Mouse (Mus musculus): ENCODE results near the gene Hnrnph1.

Gene Hnrnph1

GRCm38 (mm10) chr11:50415563-50416241, 38.9 kb downstream of the Hnrnph1 start:
- no peak for DNase-seq

- DNase-seq, result no peak
Measured at GRCm38 (mm10) chr11:50417856-50418255, 41.1 kb downstream of the Hnrnph1 start.

GRCm38 (mm10) chr11:50421461-50421860, 44.7 kb downstream of the Hnrnph1 start:
- DNase-seq, result no peak

DNA sequence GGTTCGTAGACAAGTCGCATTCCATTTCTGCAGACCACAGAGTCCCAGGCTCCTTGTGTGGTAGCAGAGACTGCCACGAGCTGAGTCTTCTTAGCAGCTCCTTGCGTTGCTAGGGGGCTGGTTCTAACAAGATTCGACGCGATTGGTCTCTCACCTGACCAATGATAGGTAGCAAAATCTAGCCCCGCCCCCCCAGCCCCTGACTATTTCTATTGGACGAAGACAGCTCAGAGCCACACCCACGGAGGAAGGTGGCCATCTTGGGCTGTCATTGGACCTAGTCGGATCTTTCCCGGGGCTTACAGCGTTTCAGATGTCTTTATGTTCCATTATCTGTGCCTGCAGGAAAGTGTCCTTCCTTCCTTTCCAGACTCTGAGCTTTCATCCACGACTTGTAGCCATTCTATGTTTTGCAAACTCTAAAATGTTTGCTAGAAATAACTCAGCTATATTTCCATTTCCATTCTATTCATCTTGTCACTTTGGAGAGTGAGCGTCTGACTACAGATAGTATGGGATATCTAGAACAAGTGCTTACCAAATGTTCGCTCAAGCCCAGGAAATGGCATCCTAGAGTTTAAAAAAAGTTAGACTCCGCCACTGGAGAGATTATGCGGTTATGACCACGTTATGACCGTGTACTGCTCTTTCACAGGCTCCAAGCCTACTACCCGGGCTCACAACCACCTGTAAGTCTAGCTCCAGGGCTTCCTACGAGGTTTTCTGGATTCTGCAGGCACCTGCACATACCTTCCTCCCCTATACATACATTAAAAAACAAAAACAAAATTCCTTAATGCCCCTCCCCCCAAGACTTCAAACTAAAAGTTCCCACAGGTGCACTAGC, 45.4 kb downstream of the Hnrnph1 start:
- DNase-seq, result peak; percentile 78 to 79

DNA sequence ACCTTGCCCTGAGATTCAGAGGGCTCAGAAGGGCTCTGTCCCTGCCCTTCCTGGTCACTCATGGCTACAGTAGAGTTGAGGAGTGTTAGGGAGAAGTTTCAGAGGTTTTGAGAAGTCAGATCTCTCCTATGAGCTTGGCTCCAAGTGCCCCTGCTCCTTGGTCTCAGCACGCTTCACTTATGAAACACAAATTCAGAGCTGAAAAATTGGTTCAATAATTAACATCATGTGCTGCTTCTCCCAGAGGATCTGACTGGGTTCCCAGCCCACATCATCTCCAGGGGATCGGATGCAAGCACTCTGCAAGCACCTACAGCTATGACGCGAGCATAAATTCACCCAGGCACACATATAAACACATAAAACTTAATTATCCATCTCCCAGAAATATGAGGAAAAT, 49.3 kb downstream of the Hnrnph1 start:
- no peak for DNase-seq

DNA sequence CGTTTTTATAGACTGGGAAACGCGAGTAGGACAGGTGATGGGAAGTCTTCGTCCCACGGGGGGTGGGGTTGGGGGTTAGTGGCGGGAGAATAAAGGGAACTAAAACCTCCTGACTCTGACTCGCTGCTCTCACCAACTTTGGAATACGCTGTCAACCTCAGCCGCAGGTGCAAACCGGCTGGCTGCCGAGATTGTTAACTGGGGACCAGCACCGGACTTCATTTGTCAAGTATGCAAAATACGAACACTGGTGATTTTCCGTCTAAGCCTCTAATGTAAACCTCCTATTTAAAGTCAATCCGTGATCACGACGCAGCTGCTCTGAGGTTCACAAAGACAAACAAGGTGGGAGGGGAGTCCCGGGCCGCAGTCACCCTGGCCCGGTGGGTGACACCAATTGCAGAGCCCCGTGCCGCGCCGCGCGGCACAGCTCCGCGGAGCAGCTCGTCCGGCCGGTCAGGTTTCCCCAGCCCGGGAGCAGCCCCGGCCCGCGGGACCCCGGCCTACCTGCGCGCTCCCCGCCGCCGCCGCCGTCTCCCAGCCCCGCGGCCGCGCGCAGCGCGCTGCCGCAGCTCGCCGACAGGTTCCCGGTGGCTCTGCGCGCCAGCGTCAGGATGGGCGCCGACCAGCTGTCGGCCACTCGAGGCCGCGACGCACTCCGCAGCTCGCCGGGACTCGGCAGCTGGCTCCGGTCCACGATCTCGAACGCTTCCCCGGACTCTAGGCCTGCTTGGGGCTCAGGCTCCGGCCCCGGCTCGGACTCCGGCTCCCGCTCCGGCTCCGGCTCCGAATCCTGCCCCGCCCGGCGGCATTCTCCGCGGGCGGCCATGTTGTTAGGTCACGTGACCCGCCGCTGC, 53.7 kb downstream of the Hnrnph1 start, which contains the start of gene Rufy1:
TSS of gene Rufy1 (minus strand) at position 849 of the 857 bp plus-strand sequence.
- peak; percentile 90 to 93 for DNase-seq

GRCm38 (mm10) chr11:50431134-50432068, 54.6 kb downstream of the Hnrnph1 start:
- no peak for DNase-seq

DNA sequence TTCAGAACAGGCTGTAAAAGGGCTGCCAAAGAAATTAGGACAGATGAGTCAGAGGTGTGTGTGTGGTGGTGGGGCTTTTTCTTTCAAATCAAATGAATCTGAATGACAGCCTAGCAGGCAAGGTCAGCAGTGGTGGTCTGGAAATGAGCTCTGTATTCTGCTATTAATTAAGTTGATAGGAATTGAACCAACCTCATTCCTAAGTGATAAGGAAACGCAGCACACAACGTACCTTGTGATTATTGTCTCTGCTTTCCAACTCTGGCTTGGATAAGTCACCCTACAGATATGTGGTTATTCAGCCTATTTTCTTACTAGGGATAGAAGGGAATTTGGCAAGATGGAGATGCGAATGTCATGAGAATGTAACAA, 55.3 kb downstream of the Hnrnph1 start:
- DNase-seq, result no peak

- no peak for DNase-seq
Measured at GRCm38 (mm10) chr11:50432896-50433295, 56.1 kb downstream of the Hnrnph1 start.

Data from cerebellum, postnatal 10 days (tissue).